Mouse (Mus musculus): ENCODE data around the gene Fbxl15.

DNA sequence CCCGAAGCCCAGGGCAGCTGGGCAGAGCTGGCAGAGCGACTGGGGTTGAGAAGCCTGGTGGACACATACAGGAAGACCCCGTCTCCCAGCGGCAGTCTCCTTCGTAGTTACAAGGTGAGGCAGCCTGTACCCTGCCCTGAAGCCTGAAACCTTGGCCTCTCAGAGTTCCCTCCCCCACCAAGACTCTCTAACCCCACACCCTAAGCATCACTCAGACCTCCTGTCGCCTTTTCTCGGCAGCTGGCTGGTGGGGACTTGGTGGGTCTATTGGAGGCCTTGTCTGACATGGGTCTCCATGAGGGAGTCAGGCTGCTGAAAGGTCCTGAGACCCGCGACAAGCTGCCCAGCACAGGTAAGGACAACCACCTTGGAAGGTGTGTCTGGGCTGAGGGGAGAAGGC lies 16.6 kb upstream of the Fbxl15 start:
- no peak for TF ChIP-seq CTCF (IDR thresholded peaks at IDR 0.05; ENCODE audit: borderline replicate concordance, extremely low read depth, insufficient read depth, insufficient read length)
- no peak for TF ChIP-seq POLR2A (IDR thresholded peaks at IDR 0.05; ENCODE audit: borderline replicate concordance, extremely low read depth, insufficient read depth, insufficient read length, poor library complexity, severe bottlenecking)
